Comparison of ENCODE assay signal across 8 mouse cellular contexts in genomic region chr4:133037798-133038197, GRCm38 (mm10). TPM values are rescaled to one million over a fixed set of nuclear protein-coding genes. Genes with fewer than 3 reads are reported as not detected.
DNase-seq lines count a peak whose midpoint lies in the region; ATAC-seq lines count a peak whose summit lies in the region.
"Had no signal": no experiment of that assay in that cellular context is flagged by ENCODE, and none has a peak within 500 bp of the region (broad histone marks: within the 10 kb centered on the region; RNA-seq: fewer than 3 reads in every experiment).

No protein-coding gene starts in this region.

- ATAC-seq in lung, embryonic 16.5 days (ENCODE audit: low read depth), result no peak
- no peak for ATAC-seq in forebrain, embryonic 16.5 days
- no peak for ATAC-seq in limb, embryonic 15.5 days (ENCODE audit: insufficient number of reproducible peaks, low FRiP score, low TSS enrichment, low read depth)
- no peak for ATAC-seq in stomach, embryonic 16.5 days (ENCODE audit: insufficient read depth, low FRiP score)
- ATAC-seq: Patski had no signal

- peak overlapping the region; percentile 66 for H3K4me3 ChIP-seq in lung, embryonic 16.5 days (ENCODE audit: low read length)
- no peak overlapping the region; the same call in 1 of the 2 replicates for H3K4me3 ChIP-seq in forebrain, embryonic 16.5 days (replicated peaks; ENCODE audit: low read length)
- peak overlapping the region; percentile 64 for H3K4me3 ChIP-seq in limb, embryonic 15.5 days
- peak overlapping the region; percentile 66 for H3K4me3 ChIP-seq in stomach, embryonic 16.5 days (replicated peaks; ENCODE audit: low read length)

- no peaks in the 10 kb centered on the region for H3K27me3 ChIP-seq in lung, embryonic 16.5 days (ENCODE audit: control insufficient read depth, insufficient read depth, low read depth, low read length)
- H3K27me3 ChIP-seq in forebrain, embryonic 16.5 days (replicated peaks; ENCODE audit: control insufficient read depth, insufficient read depth, low read length), result peaks cover 7% of the 10 kb centered on the region; the same call in 1 of the 2 replicates
- no peaks in the 10 kb centered on the region for H3K27me3 ChIP-seq in limb, embryonic 15.5 days
- H3K27me3 ChIP-seq in stomach, embryonic 16.5 days (ENCODE audit: control insufficient read depth, insufficient read depth, low read length), result no peaks in the 10 kb centered on the region
- H3K27me3 ChIP-seq: Patski had no signal

- no peaks in the 10 kb centered on the region for H3K36me3 ChIP-seq in lung, embryonic 16.5 days (ENCODE audit: control insufficient read depth, insufficient read depth, low read length)
- no peaks in the 10 kb centered on the region for H3K36me3 ChIP-seq in forebrain, embryonic 16.5 days (ENCODE audit: control insufficient read depth, insufficient read depth)
- peaks cover 14% of the 10 kb centered on the region for H3K36me3 ChIP-seq in limb, embryonic 15.5 days
- no peaks in the 10 kb centered on the region for H3K36me3 ChIP-seq in stomach, embryonic 16.5 days (ENCODE audit: control insufficient read depth, insufficient read depth, low read length)

- no peak for DNase-seq in lung, postnatal 14 days
- no peak for DNase-seq in left cerebral cortex, adult 18-20 months (ENCODE audit: low spot score in 2 of 2)
- no peak for DNase-seq in ovary, postnatal 14 days (ENCODE audit: low spot score)

- H3K9me3 ChIP-seq in lung, embryonic 16.5 days (ENCODE audit: control insufficient read depth, low read length), result no peaks in the 10 kb centered on the region
- no peaks in the 10 kb centered on the region for H3K9me3 ChIP-seq in forebrain, embryonic 16.5 days (ENCODE audit: control insufficient read depth, low read length)
- no peaks in the 10 kb centered on the region for H3K9me3 ChIP-seq in limb, embryonic 15.5 days
- no peaks in the 10 kb centered on the region for H3K9me3 ChIP-seq in stomach, embryonic 16.5 days (replicated peaks; ENCODE audit: control insufficient read depth, low read length)

- 31% methylated on average over 6 of the region's 6 CpGs for WGBS in lung, embryonic 16.5 days
- 31% methylated on average over 6 of the region's 6 CpGs for WGBS in forebrain, embryonic 16.5 days
- WGBS in limb, embryonic 15.5 days, result 28% methylated on average over 6 of the region's 6 CpGs
- 37% methylated on average over 6 of the region's 6 CpGs for WGBS in stomach, embryonic 16.5 days

- H3K9ac ChIP-seq in lung, embryonic 16.5 days (ENCODE audit: low read length), result peak overlapping the region; percentile 82; the same call in 1 of the 2 replicates
- no peak overlapping the region for H3K9ac ChIP-seq in forebrain, embryonic 16.5 days (replicated peaks; ENCODE audit: low read depth, low read length)
- H3K9ac ChIP-seq in limb, embryonic 15.5 days, result no peak overlapping the region
- no peak overlapping the region for H3K9ac ChIP-seq in stomach, embryonic 16.5 days (ENCODE audit: low read length)

- peaks cover 48% of the 10 kb centered on the region for H3K4me1 ChIP-seq in lung, embryonic 16.5 days (replicated peaks; ENCODE audit: control insufficient read depth, insufficient read depth, low read length)
- peaks cover 53% of the 10 kb centered on the region for H3K4me1 ChIP-seq in forebrain, embryonic 16.5 days (replicated peaks; ENCODE audit: control insufficient read depth, insufficient read depth, low read length)
- peaks cover 76% of the 10 kb centered on the region for H3K4me1 ChIP-seq in limb, embryonic 15.5 days
- H3K4me1 ChIP-seq in stomach, embryonic 16.5 days (ENCODE audit: control insufficient read depth, insufficient read depth, low read length), result peaks cover 41% of the 10 kb centered on the region

- H3K27ac ChIP-seq in lung, embryonic 16.5 days (ENCODE audit: low read length), result no peak overlapping the region
- no peak overlapping the region for H3K27ac ChIP-seq in forebrain, embryonic 16.5 days (ENCODE audit: low read length)
- H3K27ac ChIP-seq in limb, embryonic 15.5 days, result peak overlapping the region; percentile 92; the same call in 1 of the 2 replicates
- H3K27ac ChIP-seq in stomach, embryonic 16.5 days (ENCODE audit: low read length), result no peak overlapping the region

- peak overlapping the region; percentile 100 for H3K4me2 ChIP-seq in lung, embryonic 16.5 days (ENCODE audit: low read depth, low read length)
- H3K4me2 ChIP-seq in forebrain, embryonic 16.5 days (ENCODE audit: low read length), result peak overlapping the region; percentile 99
- H3K4me2 ChIP-seq in limb, embryonic 15.5 days, result peak overlapping the region; percentile 94
- peak overlapping the region; percentile 99 for H3K4me2 ChIP-seq in stomach, embryonic 16.5 days (ENCODE audit: low read depth, low read length)

RNA-seq across cellular contexts. Expression of gene Ahdc1, which starts 26.7 kb away (rescaled TPM):
- polyA plus RNA-seq in lung, embryonic 16.5 days (2015; fragmentation: Nextera tagmentation; extraction: Ambion mirVana), result 8.0 and 8.2 TPM in 2 replicates
- polyA plus RNA-seq in forebrain, embryonic 16.5 days (2015; fragmentation: Nextera tagmentation; extraction: Ambion mirVana), result 13.0 and 13.7 TPM in 2 replicates
- polyA plus RNA-seq in limb, embryonic 15.5 days (2015; fragmentation: Nextera tagmentation; extraction: Ambion mirVana), result 10.7 and 13.2 TPM in 2 replicates
- 4.9 and 7.1 TPM in 2 replicates for polyA plus RNA-seq in stomach, embryonic 16.5 days (2015; fragmentation: Nextera tagmentation; extraction: Ambion mirVana)
- total RNA-seq in left cerebral cortex, adult 18-20 months (2021), result 100 to 1,000 TPM; 108 to 121 TPM
